Mouse (Mus musculus) NIH3T3 (cell line): ENCODE measurements at regions not wholly inside any gene's neighbourhood (a gene's known extent, or its start where the extent isn't known, plus 50 kb on each side); places are given as distances from the start of the nearest gene placed in this dataset.

ENCODE experiments used
- DNase-seq: peaks from one replicate; pipeline ENCODE4 v3.0.0-alpha.2; 2012; ENCODE audit warnings: low read depth

- no peak for DNase-seq
Measured at GRCm38 (mm10) chr15:34775714-34776113, 418.0 kb upstream of the 9430069I07Rik start.

- peak; percentile 18 for DNase-seq
Measured at GRCm38 (mm10) chr15:34751746-34752145, 394.1 kb upstream of the 9430069I07Rik start.

GRCm38 (mm10) chr15:34751021-34751420 lies 393.3 kb upstream of the 9430069I07Rik start:
- peak; percentile 32 for DNase-seq

- DNase-seq, result peak; percentile 96
Measured at GRCm38 (mm10) chr15:34747111-34747510, 389.4 kb upstream of the 9430069I07Rik start.

GRCm38 (mm10) chr15:34743130-34743782 lies 385.6 kb upstream of the 9430069I07Rik start:
- DNase-seq, result peak; percentile 96

GRCm38 (mm10) chr15:34741488-34741887 lies 383.8 kb upstream of the 9430069I07Rik start:
- peak; percentile 74 for DNase-seq
